Mouse (Mus musculus) CH12.LX (cell line): ENCODE measurements around the gene Trap1. TPM values are rescaled to one million over a fixed set of nuclear protein-coding genes. Genes with fewer than 3 reads are reported as not detected.

Experiments
- DNase-seq: peaks from one replicate; pipeline ENCODE4 v3.0.0-alpha.2; 2013; ENCODE audit errors: extremely low read depth
- H3K27ac ChIP-seq: 2 replicates; pipeline ENCODE4 v1.5.1; 2012; ENCODE audit warnings: low read depth, mild to moderate bottlenecking, control low read depth, moderate library complexity; ENCODE audit not compliant: insufficient read depth
- H3K27me3 ChIP-seq: replicated peaks from 2 replicates; pipeline ENCODE3; 2012; ENCODE audit warnings: inconsistent platforms
- H3K36me3 ChIP-seq, 2 experiments: replicated peaks in 1 of 2; 2 replicates each; pipeline versions ENCODE3 to v1.6.1; 2012; ENCODE audit warnings: inconsistent platforms in 1 of 2, low read length in 1 of 2, mild to moderate bottlenecking in 1 of 2, mixed read lengths in 1 of 2, moderate library complexity in 1 of 2; ENCODE audit not compliant: control insufficient read depth in 1 of 2, insufficient read depth in 1 of 2
- H3K4me1 ChIP-seq, 2 experiments: 2 replicates each; pipeline ENCODE4 v1.6.1; 2012; ENCODE audit warnings: inconsistent platforms in 1 of 2, moderate library complexity in 1 of 2; ENCODE audit not compliant: insufficient read depth in 2 of 2, control insufficient read depth in 1 of 2
- H3K4me2 ChIP-seq: 2 replicates; pipeline ENCODE4 v1.6.1; 2012; ENCODE audit warnings: low read depth, mild to moderate bottlenecking, control low read depth; ENCODE audit not compliant: poor library complexity, insufficient read depth, severe bottlenecking
- H3K4me3 ChIP-seq, 3 experiments: fragments of 150-350 bp in 1 of 3; sonication (generic) in 1 of 3; replicated peaks in 1 of 3; 2 replicates each; pipeline versions ENCODE3 to v1.5.1; 2011 to 2012; ENCODE audit warnings: low read depth in 2 of 3, low read length in 2 of 3, mild to moderate bottlenecking in 2 of 3, moderate library complexity in 2 of 3, control low read depth in 1 of 3, improper control_type of control experiment in 1 of 3, inconsistent platforms in 1 of 3, mixed read lengths in 1 of 3; ENCODE audit not compliant: poor library complexity in 1 of 3
- H3K79me2 ChIP-seq: replicated peaks from 2 replicates; pipeline ENCODE4 v1.6.1; 2012; ENCODE audit warnings: mild to moderate bottlenecking, moderate library complexity; ENCODE audit not compliant: control insufficient read depth, poor library complexity, insufficient read depth, severe bottlenecking; ENCODE audit errors: extremely low read depth
- H3K9ac ChIP-seq: 2 replicates; pipeline ENCODE4 v1.6.1; 2012; ENCODE audit warnings: low read depth, mild to moderate bottlenecking, control low read depth, moderate library complexity; ENCODE audit not compliant: insufficient read depth
- H3K9me3 ChIP-seq: replicated peaks from 2 replicates; pipeline ENCODE3; 2012; ENCODE audit warnings: low read length, inconsistent platforms, mixed read lengths
- BHLHE40 ChIP-seq: IDR thresholded peaks from 2 replicates; pipeline ENCODE4 v1.6.1; 2011; ENCODE audit warnings: mild to moderate bottlenecking, low read depth, low read length, improper control_type of control experiment
- CHD1 ChIP-seq: IDR thresholded peaks from 2 replicates; pipeline ENCODE4 v1.6.1; 2012; ENCODE audit warnings: low read depth, low read length, improper control_type of control experiment, inconsistent platforms
- CHD2 ChIP-seq: IDR thresholded peaks from 2 replicates; pipeline ENCODE4 v1.6.1; 2011; ENCODE audit warnings: low read length, improper control_type of control experiment
- CTCF ChIP-seq, 2 experiments: IDR thresholded peaks in 1 of 2; conservative IDR thresholded peaks in 1 of 2; 2 replicates each; pipeline ENCODE4 v1.5.1; 2011 to 2012; ENCODE audit warnings: low read depth in 2 of 2, low read length in 2 of 2, improper control_type of control experiment in 1 of 2, inconsistent platforms in 1 of 2, mild to moderate bottlenecking in 1 of 2, moderate library complexity in 1 of 2
- E2F4 ChIP-seq: IDR thresholded peaks from 2 replicates; pipeline ENCODE4 v1.6.1; 2011; ENCODE audit warnings: low read depth, low read length, improper control_type of control experiment; ENCODE audit not compliant: insufficient replicate concordance
- ELF1 ChIP-seq: IDR thresholded peaks from 2 replicates; pipeline ENCODE4 v1.6.1; 2014; ENCODE audit warnings: low read depth, mild to moderate bottlenecking, inconsistent platforms, low read length, improper control_type of control experiment
- EP300 ChIP-seq: IDR thresholded peaks from 2 replicates; pipeline ENCODE4 v1.6.1; 2011; ENCODE audit warnings: low read length, improper control_type of control experiment
- ETS1 ChIP-seq: conservative IDR thresholded peaks from 2 replicates; pipeline ENCODE4 v1.6.1; 2012; ENCODE audit warnings: low read depth, mild to moderate bottlenecking, inconsistent platforms, low read length, improper control_type of control experiment, moderate library complexity
- GABPA ChIP-seq: IDR thresholded peaks from 2 replicates; pipeline ENCODE4 v1.6.1; 2012; ENCODE audit warnings: low read depth, low read length, improper control_type of control experiment, inconsistent platforms; ENCODE audit not compliant: insufficient replicate concordance
- HCFC1 ChIP-seq: IDR thresholded peaks from 2 replicates; pipeline ENCODE4 v1.6.1; 2012; ENCODE audit warnings: low read depth, mild to moderate bottlenecking, inconsistent platforms, low read length, improper control_type of control experiment
- IRF4 ChIP-seq: IDR thresholded peaks from 2 replicates; pipeline ENCODE4 v1.6.1; 2014; ENCODE audit warnings: low read depth, mild to moderate bottlenecking, inconsistent platforms, low read length, improper control_type of control experiment
- JUN ChIP-seq: IDR thresholded peaks from 2 replicates; pipeline ENCODE4 v1.6.1; 2011; ENCODE audit warnings: low read depth, mild to moderate bottlenecking, low read length, improper control_type of control experiment, moderate library complexity; ENCODE audit not compliant: insufficient read depth
- JUND ChIP-seq: conservative IDR thresholded peaks from 2 replicates; pipeline ENCODE4 v1.6.1; 2011; ENCODE audit warnings: low read depth, low read length, improper control_type of control experiment
- KAT2A ChIP-seq: IDR thresholded peaks from 2 replicates; pipeline ENCODE4 v1.6.1; 2012; ENCODE audit warnings: low read length, improper control_type of control experiment, inconsistent platforms; ENCODE audit not compliant: insufficient replicate concordance
- MAFK ChIP-seq: IDR thresholded peaks from 2 replicates; pipeline ENCODE4 v1.6.1; 2011; ENCODE audit warnings: low read length, improper control_type of control experiment; ENCODE audit not compliant: insufficient replicate concordance
- MAX ChIP-seq: IDR thresholded peaks from 2 replicates; pipeline ENCODE4 v1.6.1; 2011; ENCODE audit warnings: low read length, improper control_type of control experiment
- MAZ ChIP-seq: IDR thresholded peaks from 2 replicates; pipeline ENCODE4 v1.6.1; 2012; ENCODE audit warnings: low read depth, mild to moderate bottlenecking, inconsistent platforms, low read length, improper control_type of control experiment, moderate library complexity
- MEF2A ChIP-seq: IDR thresholded peaks from 2 replicates; pipeline ENCODE4 v1.6.1; 2014; ENCODE audit warnings: low read depth, mild to moderate bottlenecking, inconsistent platforms, low read length, improper control_type of control experiment, borderline replicate concordance
- MXI1 ChIP-seq: IDR thresholded peaks from 2 replicates; pipeline ENCODE4 v1.6.1; 2011; ENCODE audit warnings: mild to moderate bottlenecking, low read depth, low read length, improper control_type of control experiment
- MYC ChIP-seq: IDR thresholded peaks from 2 replicates; pipeline ENCODE4 v1.6.1; 2011; ENCODE audit warnings: low read depth, mild to moderate bottlenecking, improper control_type of control experiment, low read length
- NELFE ChIP-seq: IDR thresholded peaks from 2 replicates; pipeline ENCODE4 v1.6.1; 2011; ENCODE audit warnings: low read depth, low read length, improper control_type of control experiment
- NRF1 ChIP-seq: IDR thresholded peaks from 2 replicates; pipeline ENCODE4 v1.6.1; 2014; ENCODE audit warnings: low read depth, mild to moderate bottlenecking, inconsistent platforms, low read length, improper control_type of control experiment, moderate library complexity
- PAX5 ChIP-seq: IDR thresholded peaks from 2 replicates; pipeline ENCODE4 v1.6.1; 2012; ENCODE audit warnings: low read length, inconsistent platforms, mixed read lengths
- POLR2A ChIP-seq: IDR thresholded peaks from 2 replicates; pipeline ENCODE4 v1.6.1; 2011; ENCODE audit warnings: low read depth, mild to moderate bottlenecking, improper control_type of control experiment, low read length
- POLR2AphosphoS2 ChIP-seq: IDR thresholded peaks from 2 replicates; pipeline ENCODE4 v1.6.1; 2011; ENCODE audit warnings: low read depth, low read length, improper control_type of control experiment
- RAD21 ChIP-seq: IDR thresholded peaks from 2 replicates; pipeline ENCODE4 v1.6.1; 2011; ENCODE audit warnings: low read depth, mild to moderate bottlenecking, low read length, improper control_type of control experiment, moderate library complexity
- RCOR1 ChIP-seq: conservative IDR thresholded peaks from 2 replicates; pipeline ENCODE4 v1.6.1; 2012; ENCODE audit warnings: low read depth, mild to moderate bottlenecking, inconsistent platforms, low read length, improper control_type of control experiment
- SIN3A ChIP-seq: IDR thresholded peaks from 2 replicates; pipeline ENCODE4 v1.6.1; 2012; ENCODE audit warnings: low read length, improper control_type of control experiment, inconsistent platforms
- SMC3 ChIP-seq: IDR thresholded peaks from 2 replicates; pipeline ENCODE4 v1.6.1; 2011; ENCODE audit warnings: low read depth, low read length, improper control_type of control experiment
- TBP ChIP-seq: conservative IDR thresholded peaks from 2 replicates; pipeline ENCODE4 v1.6.1; 2011; ENCODE audit warnings: low read depth, low read length, improper control_type of control experiment
- TCF12 ChIP-seq: IDR thresholded peaks from 2 replicates; pipeline ENCODE4 v1.6.1; 2014; ENCODE audit warnings: low read depth, mild to moderate bottlenecking, inconsistent platforms, low read length, improper control_type of control experiment
- UBTF ChIP-seq: IDR thresholded peaks from 2 replicates; pipeline ENCODE4 v1.6.1; 2012; ENCODE audit warnings: low read depth, mild to moderate bottlenecking, inconsistent platforms, low read length, improper control_type of control experiment, moderate library complexity
- USF1 ChIP-seq: IDR thresholded peaks from 2 replicates; pipeline ENCODE4 v1.6.1; 2014; ENCODE audit warnings: low read depth, mild to moderate bottlenecking, inconsistent platforms, low read length, improper control_type of control experiment
- USF2 ChIP-seq: conservative IDR thresholded peaks from 2 replicates; pipeline ENCODE4 v1.6.1; 2011; ENCODE audit warnings: low read depth, low read length, improper control_type of control experiment
- ZC3H11A ChIP-seq: IDR thresholded peaks from 2 replicates; pipeline ENCODE4 v1.6.1; 2012; ENCODE audit warnings: low read depth, mild to moderate bottlenecking, inconsistent platforms, low read length, improper control_type of control experiment
- ZKSCAN1 ChIP-seq: IDR thresholded peaks from 2 replicates; pipeline ENCODE4 v1.6.1; 2012; ENCODE audit warnings: low read depth, inconsistent platforms, low read length, improper control_type of control experiment, borderline replicate concordance
- ZMIZ1 ChIP-seq: IDR thresholded peaks from 2 replicates; pipeline ENCODE4 v1.6.1; 2012; ENCODE audit warnings: low read depth, mild to moderate bottlenecking, inconsistent platforms, low read length, improper control_type of control experiment
- dilution Hi-C: fragments of 300-500 bp; cut with MboI; formaldehyde crosslinking; loops from 2 replicates; pipeline ENCODE4 v1.14.3; 2020; ENCODE audit warnings: low sequenced_read_pairs; ENCODE audit not compliant: extremely low pct_unique_long_range_greater_than_20kb, extremely low pct_ligation_motif_present
- in situ Hi-C: fragments of 300-500 bp; cut with MboI; formaldehyde crosslinking; loops from 3 replicates; pipeline ENCODE4 v1.14.3; 2019; ENCODE audit warnings: low sequenced_read_pairs, low pct_ligation_motif_present, low pct_unique_long_range_greater_than_20kb, mixed read lengths
- polyA plus RNA-seq: library from polyadenylated mRNA; unstranded; fragments of >175 nt; gene quantifications from 2 replicates; pipeline ENCODE4 v1.2.1, GENCODE M21; 2012; ENCODE audit warnings: low read depth; ENCODE audit not compliant: insufficient read length
- total RNA-seq, 2 experiments: library from RNA; depleted of rRNA; stranded (reverse); fragments of 300-350 nt in 1 of 2; fragments of >200 nt in 1 of 2; gene quantifications; 2 replicates each; pipeline ENCODE4 v1.2.3; 2012 to 2014

Trap1 gene
- total and polyA plus RNA-seq, 3 experiments, result 143 to 284 (median 167) TPM

DNA sequence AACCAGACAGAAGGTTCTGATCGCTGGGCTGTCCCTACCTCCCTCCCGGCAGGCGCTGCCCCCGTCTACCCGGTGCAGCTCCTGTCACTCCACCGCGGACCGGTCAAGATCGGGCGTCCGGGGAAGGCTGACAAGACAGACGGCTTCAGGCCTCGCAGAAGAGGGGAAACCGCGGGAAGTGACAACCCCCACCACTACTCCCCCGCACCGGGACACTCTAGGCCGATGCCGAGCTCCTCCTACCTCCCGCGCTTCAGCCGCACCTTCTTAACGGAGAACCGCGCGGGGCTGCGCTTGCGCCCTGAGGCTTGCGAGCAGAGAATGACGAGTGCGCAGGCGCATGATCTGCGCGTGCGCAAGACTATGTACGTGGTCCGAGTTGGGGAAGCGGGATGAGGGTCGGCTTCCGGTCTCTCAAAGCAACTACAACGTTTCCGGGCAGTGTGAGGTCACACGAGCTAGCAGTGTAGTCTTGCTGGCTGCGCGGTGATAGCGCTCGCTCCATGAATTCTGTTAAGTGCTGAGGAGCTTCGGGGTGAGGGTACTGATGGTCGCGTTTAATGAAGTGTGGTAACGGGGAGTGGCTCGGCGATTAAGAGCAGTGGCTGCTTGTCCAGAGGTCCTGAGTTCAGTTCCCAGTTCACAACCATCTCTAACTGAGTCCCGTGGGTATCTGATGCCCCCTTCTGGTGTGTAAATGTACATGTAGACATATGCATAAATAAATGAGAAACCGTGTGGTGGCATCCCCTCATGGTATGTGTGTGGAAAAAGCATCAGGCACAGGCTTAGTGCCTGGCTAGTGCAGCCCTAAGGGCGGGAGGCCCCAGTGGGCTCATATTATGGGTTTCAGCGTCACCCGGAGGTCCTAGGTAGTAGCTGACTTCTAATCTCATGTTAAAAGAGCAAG is 73.9 kb downstream of the Trap1 start, which contains the start of gene Slx4:
Gene Slx4, minus strand, starts transcription at position 282 of the 910 bp plus-strand sequence.
- in situ Hi-C loops (loop anchor here (5.0 to 10.0 kb wide), 2 partner anchors 76 to 159 kb away; partner anchors contain the start of gene Zfp174), dilution Hi-C loops (no loop called here)
- Histone ChIP-seq H3K27ac (peak within 1 kb of the TSS; percentile 85), H3K36me3 (peaks cover 20 to 32% of the 10 kb centered on the region in 2 experiments), H3K79me2 (peaks cover 19% of the 10 kb centered on the region), H3K4me2 (peak within 1 kb of the TSS; percentile 76), H3K9ac (peak within 1 kb of the TSS; percentile 77), H3K27me3 (no peaks in the 10 kb centered on the region), H3K9me3 (peaks cover 9% of the 10 kb centered on the region), H3K4me1 (peaks cover 5 to 27% of the 10 kb centered on the region in 2 experiments; a peak in 3 of 4 replicates), H3K4me3 (peak within 1 kb of the TSS; percentile 67 to 86 (median 86))
- TF ChIP-seq CHD2 (peak; percentile 59; the same call in 1 of the 2 replicates), MAZ (peak; percentile 47), HCFC1 (peak; percentile 88), POLR2A (peak; percentile 100), MYC (peak; percentile 88; the same call in 1 of the 2 replicates), RAD21 (peak; percentile 70), SIN3A (peak; percentile 75), POLR2AphosphoS2 (peak; percentile 97), GABPA (peak; percentile 23; the same call in 1 of the 2 replicates), MXI1 (peak; percentile 70), TBP (peak; percentile 91), E2F4 (peak; percentile 63; the same call in 1 of the 2 replicates), USF2 (no peak; the same call in 1 of the 2 replicates), KAT2A (peak; percentile 64; the same call in 1 of the 2 replicates), CHD1 (peak; percentile 24; the same call in 1 of the 2 replicates), MEF2A (peak; percentile 66), NELFE (peak; percentile 98), ZC3H11A (no peak), UBTF (peak; percentile 72; the same call in 1 of the 2 replicates), MAFK (no peak), ZMIZ1 (peak; percentile 97), RCOR1 (peak; percentile 34; the same call in 1 of the 2 replicates), ELF1 (peak; percentile 97), JUN (no peak), USF1 (no peak), MAX (peak; percentile 81), ETS1 (no peak; the same call in none of the 2 replicates), IRF4 (peak; percentile 76), CTCF (conservative IDR thresholded peaks at IDR 0.05 in 1 of 2, IDR thresholded peaks at IDR 0.05 in 1 of 2; ENCODE audit: low read depth in 2 of 2, low read length in 2 of 2) (peak; percentile 68 to 85), EP300 (peak; percentile 40; the same call in 1 of the 2 replicates), NRF1 (peak; percentile 95), JUND (no peak), BHLHE40 (peak; percentile 80), SMC3 (peak; percentile 63), PAX5 (no peak), TCF12 (peak; percentile 95), ZKSCAN1 (no peak)
- peak; percentile 100 for DNase-seq
